Mouse (Mus musculus): ENCODE measurements around the gene Wfs1.

DNA sequence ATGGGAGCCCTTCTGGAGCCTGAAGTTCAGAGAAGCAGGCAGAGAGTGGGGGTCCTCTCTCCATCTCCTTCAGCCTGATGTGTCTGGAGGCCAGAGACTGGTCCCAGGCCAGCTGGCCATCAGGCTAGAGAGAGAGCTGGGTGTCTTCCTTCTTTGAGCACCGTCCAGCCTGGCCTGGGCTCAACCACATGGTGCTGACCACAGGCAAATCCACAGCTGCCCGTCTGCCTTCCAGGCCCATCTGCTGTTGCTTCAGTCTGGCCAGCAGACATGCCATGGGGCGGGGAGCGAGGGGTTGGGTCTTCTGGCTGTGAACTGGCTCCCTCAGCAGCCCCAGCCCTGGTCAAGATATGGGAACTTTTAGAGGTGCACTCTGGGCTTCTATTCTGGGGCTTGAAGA lies 72.4 kb downstream of the Wfs1 start:
- TF ChIP-seq CTCF (IDR thresholded peaks at IDR 0.05; ENCODE audit: borderline replicate concordance, control insufficient read depth, extremely low read depth, insufficient read depth, low read length, poor library complexity), result no peak
- no peak for TF ChIP-seq POLR2A (IDR thresholded peaks at IDR 0.05; ENCODE audit: control insufficient read depth, extremely low read depth, insufficient read depth, low read length, poor library complexity)
